ENCODE assay signal across 23 mouse cellular contexts in the genomic region with DNA sequence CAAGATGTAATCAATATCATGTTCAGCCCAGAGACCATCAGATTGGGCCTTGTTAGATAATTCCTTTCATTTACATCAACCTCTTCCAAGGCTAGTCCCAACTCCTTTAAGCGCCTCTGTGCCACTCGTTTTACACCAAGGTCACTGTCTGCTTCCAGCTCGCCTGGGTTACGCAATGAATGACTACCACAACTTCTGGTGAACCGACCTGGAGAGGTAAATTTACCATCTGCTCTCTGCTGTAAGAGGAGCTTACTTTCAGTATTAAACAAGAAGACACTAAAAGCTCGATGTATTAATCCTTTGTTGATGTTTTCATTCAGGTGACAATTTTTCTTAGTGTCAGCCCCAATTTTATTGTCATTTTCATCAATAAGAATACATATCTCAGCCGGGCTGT. TPM values are rescaled to one million over a fixed set of nuclear protein-coding genes. Genes with fewer than 3 reads are reported as not detected.
A peak's percentile ranks its signal among the peaks of the same experiment; 100 is the strongest.
DNase-seq lines count a peak whose midpoint lies in the region; ATAC-seq and TF ChIP-seq lines count a peak whose summit lies in the region.
"Had no signal": no experiment of that assay in that cellular context is flagged by ENCODE, and none has a peak within 500 bp of the region (broad histone marks: within the 10 kb centered on the region; RNA-seq: fewer than 3 reads in every experiment).

No protein-coding gene starts in this region.

- ATAC-seq in midbrain, embryonic 11.5 days (ENCODE audit: low FRiP score): no peak
- ATAC-seq in midbrain, postnatal 0 days (ENCODE audit: low FRiP score): no peak
- ATAC-seq: activated CD4-positive, CD25-positive, alpha-beta regulatory T cell, adult 4 months; CD4-positive, CD25-positive, alpha-beta regulatory T cell, adult 4 months; Patski had no signal

- 88% methylated on average over 7 of the region's 7 CpGs for WGBS in midbrain, embryonic 11.5 days
- WGBS in midbrain, postnatal 0 days: 91% methylated on average over 7 of the region's 7 CpGs

- TF ChIP-seq CTCF in midbrain, postnatal 0 days (IDR thresholded peaks at IDR 0.05): no peak

- no peaks in the 10 kb centered on the region for H3K27me3 ChIP-seq in midbrain, embryonic 11.5 days (ENCODE audit: control insufficient read depth, insufficient read depth, low read length)
- H3K27me3 ChIP-seq in midbrain, postnatal 0 days (ENCODE audit: insufficient read depth, low read length): no peaks in the 10 kb centered on the region
- H3K27me3 ChIP-seq: Patski had no signal

- no peaks in the 10 kb centered on the region for H3K9me3 ChIP-seq in midbrain, embryonic 11.5 days (ENCODE audit: control insufficient read depth, low read length)
- H3K9me3 ChIP-seq in midbrain, postnatal 0 days (ENCODE audit: low read length): no peaks in the 10 kb centered on the region
- H3K9me3 ChIP-seq: G1E had no signal

- no peak overlapping the region for H3K4me2 ChIP-seq in midbrain, embryonic 11.5 days
- no peak overlapping the region for H3K4me2 ChIP-seq in midbrain, postnatal 0 days (ENCODE audit: low read depth, low read length, poor library complexity, severe bottlenecking)

- no peak overlapping the region for H3K9ac ChIP-seq in midbrain, embryonic 11.5 days (ENCODE audit: low read length)
- no peak overlapping the region for H3K9ac ChIP-seq in midbrain, postnatal 0 days (replicated peaks; ENCODE audit: low read length, poor library complexity, severe bottlenecking)

- H3K4me3 ChIP-seq in midbrain, embryonic 11.5 days (ENCODE audit: low read depth, low read length): no peak overlapping the region
- H3K4me3 ChIP-seq in midbrain, postnatal 0 days (ENCODE audit: low read depth, low read length): no peak overlapping the region

- no peaks in the 10 kb centered on the region for H3K36me3 ChIP-seq in midbrain, embryonic 11.5 days (ENCODE audit: control insufficient read depth, insufficient read depth, low read length)
- no peaks in the 10 kb centered on the region for H3K36me3 ChIP-seq in midbrain, postnatal 0 days (ENCODE audit: insufficient read depth, low read length)
- H3K36me3 ChIP-seq: G1E had no signal

- DNase-seq in adrenal gland, adult 2 months: peak; percentile 5
- no peak for DNase-seq in adrenal gland, postnatal 36 days
- DNase-seq in midbrain, embryonic 11.5 days (ENCODE audit: low spot score, missing footprints): peak; percentile 75
- no peak for DNase-seq in midbrain, postnatal 0 days (ENCODE audit: low spot score)
- peak; percentile 58 for DNase-seq in 416B (ENCODE audit: low read depth)
- no peak for DNase-seq in testis, postnatal 10 days (ENCODE audit: low spot score)
- DNase-seq: adrenal gland, adult 8-10 months; adrenal gland, postnatal 10 days; adrenal gland, postnatal 14 days; adrenal gland, postnatal 25 days; B cell, adult 2 months; cerebellum, adult 11 months; cerebellum, adult 11-12 months; cerebellum, adult 18-20 months; cerebellum, adult 2 months; cerebellum, adult 8-10 months; cerebellum, adult 9-10 months had no signal

- no peak overlapping the region for H3K27ac ChIP-seq in midbrain, embryonic 11.5 days (ENCODE audit: low read depth, low read length)
- no peak overlapping the region for H3K27ac ChIP-seq in midbrain, postnatal 0 days (ENCODE audit: low read depth, low read length)

- no peaks in the 10 kb centered on the region; the same call in 1 of the 2 replicates for H3K4me1 ChIP-seq in midbrain, embryonic 11.5 days (ENCODE audit: control insufficient read depth, insufficient read depth, low read length)
- H3K4me1 ChIP-seq in midbrain, postnatal 0 days (ENCODE audit: insufficient read depth, low read length): no peaks in the 10 kb centered on the region

RNA-seq across cellular contexts. Expression of a gene that starts 51.7 kb away (rescaled TPM):
- 10 to 100 TPM in 1 of 2 experiments, 1 to 10 TPM in 1; 7.7 to 11.5 TPM for total RNA-seq in adrenal gland, adult 2 months (2021)
- 18.8 and 19.1 TPM in 2 replicates for polyA plus RNA-seq in adrenal gland, adult 2 months (2012; rRNA removed)
- 10 to 100 TPM in 1 of 2 experiments, 1 to 10 TPM in 1; 8.4 to 11.1 TPM for total RNA-seq in adrenal gland, postnatal 36 days (2021)
- 28.9 and 36.3 TPM in 2 replicates for polyA plus RNA-seq in midbrain, embryonic 11.5 days (2014; fragmentation: Nextera tagmentation; extraction: Ambion mirVana)
- total RNA-seq in midbrain, postnatal 0 days (2014; rRNA removed): 27.7 and 36.2 TPM in 2 replicates
- 27.2 and 28.9 TPM in 2 replicates for polyA plus RNA-seq in midbrain, postnatal 0 days (2015; fragmentation: Nextera tagmentation; extraction: Ambion mirVana)
- total RNA-seq: CH12.LX had no signal
- polyA plus RNA-seq: C2C12 had no signal

Comparison
In these comparisons a context has a peak if more than half of its experiments do, and no peak if none do; other contexts are left out.
1. DNase-seq: peak in adrenal gland, adult 2 months (single experiment), midbrain, embryonic 11.5 days (single experiment) and 416B (single experiment); none in adrenal gland, postnatal 36 days (0 of 2), midbrain, postnatal 0 days (single experiment) and testis, postnatal 10 days (single experiment).